Mouse (Mus musculus) fat pad, adult 2 months (tissue): Measurements from ENCODE around the gene Prokr1.
"Not testable (repeated sequence)": the region's sequence is repeated elsewhere in the genome, so short reads cannot be mapped to it uniquely, and the experiment has no call there.

Experiments
- DNase-seq: peaks from one replicate; pipeline ENCODE4 v3.0.0-alpha.2; 2011; ENCODE audit warnings: low read depth, low spot score; ENCODE audit errors: extremely low read depth

The Prokr1 gene

DNA sequence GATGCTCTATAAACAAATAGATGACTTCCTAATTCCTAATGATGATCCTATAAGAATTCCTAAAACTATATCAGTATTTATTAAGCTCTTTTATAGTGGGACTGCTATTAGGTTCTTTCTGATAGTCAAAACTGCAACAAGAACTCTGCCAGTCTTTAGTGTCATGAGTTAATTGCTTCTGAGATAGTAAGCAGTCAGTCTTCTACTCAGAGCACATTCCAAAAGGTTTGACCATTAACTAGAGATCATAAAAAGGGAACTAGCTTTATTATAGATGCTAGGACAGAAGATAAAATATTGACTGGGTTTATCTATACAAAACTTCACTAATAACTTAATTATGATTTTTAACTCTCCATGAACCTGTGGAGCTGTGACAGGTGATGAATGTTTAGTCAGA, 18.7 kb downstream of the Prokr1 start:
- DNase-seq, result not testable (repeated sequence)

DNA sequence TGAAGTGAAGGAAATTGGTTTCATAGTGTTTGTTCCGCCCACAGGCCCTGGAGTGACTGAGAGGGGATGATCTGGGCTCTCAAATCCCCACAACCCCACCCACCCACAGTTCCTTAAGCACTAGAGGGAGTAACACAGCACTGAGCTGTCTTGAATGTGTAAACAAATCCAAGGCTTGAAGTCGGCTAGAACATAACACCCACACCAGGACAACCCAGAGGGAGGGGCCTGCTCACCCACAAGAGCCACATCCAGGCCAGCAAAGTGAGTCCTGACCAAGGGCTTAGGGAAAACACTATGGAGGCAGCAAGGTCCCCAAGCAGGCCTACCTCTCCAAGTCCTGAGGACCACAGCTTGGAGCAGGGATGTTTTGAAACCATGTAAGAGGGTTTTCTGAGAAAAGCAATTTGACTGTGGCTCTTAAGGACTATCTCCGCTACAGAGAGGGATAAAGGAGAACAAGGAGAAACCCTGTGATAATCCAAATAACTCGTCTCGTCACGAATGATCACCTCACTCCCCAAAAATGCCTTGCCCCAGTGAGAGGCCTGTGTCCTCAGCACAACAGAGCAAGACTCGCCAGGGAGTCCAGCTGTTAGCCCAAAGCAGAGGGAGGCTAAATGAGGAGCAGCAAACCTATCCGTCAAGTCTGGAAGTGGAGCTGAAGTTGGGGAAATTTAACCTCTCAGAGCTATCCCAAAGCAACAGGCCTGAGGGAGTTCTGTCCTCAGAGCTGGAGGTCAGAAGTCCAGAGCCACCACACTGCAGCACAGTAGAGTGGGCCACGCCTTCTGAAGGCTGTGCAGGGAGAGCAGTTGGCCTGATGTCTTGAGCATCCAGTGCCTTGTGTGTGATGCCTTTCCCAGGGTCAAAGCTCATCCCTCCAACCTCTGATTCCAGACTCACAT, 22.6 kb downstream of the Prokr1 start:
- no peak for DNase-seq

DNA sequence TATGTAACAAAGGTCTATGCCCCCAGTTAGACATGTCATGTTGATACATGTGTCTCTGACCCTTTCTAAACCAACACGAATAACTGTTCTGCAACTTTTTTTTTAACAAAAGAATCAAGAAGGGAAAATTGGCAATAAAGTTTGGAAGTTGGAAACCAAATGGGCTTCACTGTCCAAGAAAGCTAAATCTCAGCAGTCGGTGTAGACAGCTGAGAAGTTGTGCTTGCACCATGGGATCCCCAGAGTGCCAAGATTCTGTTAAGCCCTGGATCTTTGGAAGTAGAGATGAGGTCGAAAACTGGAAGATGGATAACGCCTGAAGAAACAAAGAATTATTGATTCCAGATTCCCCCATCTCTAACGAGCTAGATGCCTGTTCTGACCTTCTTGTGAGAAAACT, 25.4 kb downstream of the Prokr1 start:
- no peak for DNase-seq

DNA sequence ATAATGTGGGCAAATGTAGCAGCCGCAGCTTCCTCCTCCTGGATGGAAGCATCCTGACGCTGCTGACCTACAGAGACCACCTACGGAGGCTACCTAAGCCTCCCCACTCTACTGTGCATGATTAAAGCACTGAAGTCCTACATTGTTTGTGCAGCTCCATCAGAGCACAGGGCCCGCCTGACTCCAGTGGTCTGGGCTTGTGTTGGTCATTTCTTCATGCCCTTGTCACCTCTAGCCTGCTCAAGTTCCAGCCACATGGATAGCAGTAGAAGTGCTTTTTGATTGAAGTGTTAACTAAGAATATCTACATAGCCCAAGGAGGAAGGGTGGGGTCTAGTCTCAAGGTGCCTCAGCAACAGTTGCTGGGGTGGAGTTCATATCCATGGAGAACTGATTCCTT, 26.2 kb downstream of the Prokr1 start:
- no peak for DNase-seq

DNA sequence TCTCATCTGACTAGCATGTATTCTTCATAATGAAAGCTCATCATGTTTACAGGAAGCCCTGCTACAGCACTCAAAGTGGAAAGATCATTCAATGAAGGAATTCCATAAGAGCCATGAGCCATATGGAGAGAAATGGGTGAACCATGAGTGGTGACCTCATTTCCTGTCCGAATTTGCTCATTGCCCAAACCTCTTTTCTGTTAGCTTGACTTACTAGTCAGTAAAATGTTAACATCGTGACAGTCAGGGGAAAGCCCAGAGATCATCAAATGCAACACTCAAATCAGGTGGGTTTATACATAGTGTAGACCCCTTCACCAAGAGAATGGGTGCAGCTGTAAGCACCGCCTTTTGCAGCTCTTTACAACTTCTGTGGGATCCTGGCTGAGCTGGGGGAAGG, 36.8 kb downstream of the Prokr1 start:
- no peak for DNase-seq

DNA sequence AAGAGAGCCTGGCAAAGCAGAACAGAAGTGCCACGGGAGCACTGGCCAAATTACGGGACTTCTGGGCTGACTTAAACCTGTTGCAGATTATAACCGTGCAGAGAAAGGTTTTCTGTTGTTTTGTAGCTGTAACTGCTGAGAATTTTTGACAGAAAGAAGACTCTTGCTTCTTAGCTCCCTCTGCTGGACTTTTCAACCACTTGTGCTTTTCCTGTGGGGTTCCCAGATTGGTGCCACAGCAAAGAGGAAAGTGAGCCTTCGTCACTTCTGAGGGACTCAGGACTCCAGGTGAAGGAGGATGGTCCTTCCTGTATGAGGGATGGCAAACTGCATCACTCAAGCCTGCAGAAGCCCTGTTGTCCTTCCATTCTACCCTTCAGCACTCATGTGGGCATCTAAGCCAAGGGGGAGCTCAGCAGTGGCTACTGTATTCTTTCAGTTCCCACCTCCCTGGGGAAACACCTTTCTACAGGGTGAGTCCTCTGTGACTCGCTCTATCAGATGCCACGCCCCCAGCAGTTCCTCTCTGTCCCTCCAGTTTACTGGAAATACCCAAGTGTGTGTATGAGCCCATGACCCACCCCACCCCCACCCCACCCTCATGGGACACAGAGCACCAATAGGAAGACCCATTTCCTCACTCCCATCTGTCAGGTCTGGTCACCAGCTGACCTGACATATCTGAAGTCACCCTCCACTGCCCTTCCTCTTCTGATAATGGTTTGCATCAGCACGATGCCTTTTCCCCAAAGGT, 38.3 kb downstream of the Prokr1 start:
- DNase-seq, result no peak

DNA sequence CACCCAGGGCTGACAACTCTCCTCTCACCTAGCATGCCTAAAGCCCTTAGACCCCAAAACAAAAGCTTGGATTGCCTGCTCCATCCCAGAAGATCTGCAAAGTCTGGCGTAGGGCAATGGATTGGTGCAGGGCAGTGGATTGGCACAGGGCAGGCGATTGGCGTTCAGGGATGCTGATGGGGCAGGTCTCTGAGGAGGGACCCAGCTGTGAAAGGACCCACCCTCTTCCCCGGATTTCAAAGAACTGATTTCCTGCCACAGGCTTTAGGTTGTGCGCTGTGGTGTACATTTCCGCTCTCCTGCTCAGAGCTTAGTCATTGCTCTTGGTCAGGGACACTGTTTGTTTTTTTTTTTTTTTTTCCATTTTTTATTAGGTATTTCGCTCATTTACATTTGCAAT, 42.7 kb downstream of the Prokr1 start:
- no peak for DNase-seq

DNA sequence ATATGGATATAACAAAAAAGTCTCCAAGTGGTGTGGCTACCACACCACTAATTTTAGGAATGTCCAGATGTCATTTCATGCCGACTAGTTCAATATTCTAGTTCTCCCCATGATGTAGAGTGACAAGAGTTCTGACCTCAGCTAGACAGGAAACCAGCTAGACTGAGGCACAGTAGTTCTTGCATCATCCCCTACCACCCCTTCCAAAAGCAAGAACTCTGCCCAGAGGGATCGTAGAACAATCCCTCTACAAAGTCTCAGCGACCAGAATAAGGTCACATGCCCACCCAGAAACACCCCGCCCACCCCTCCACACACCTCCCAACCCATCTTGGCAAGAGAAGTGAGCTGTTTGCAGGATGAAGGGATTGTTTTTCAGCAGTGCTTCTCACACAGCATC, 43.1 kb downstream of the Prokr1 start:
- DNase-seq, result no peak

DNA sequence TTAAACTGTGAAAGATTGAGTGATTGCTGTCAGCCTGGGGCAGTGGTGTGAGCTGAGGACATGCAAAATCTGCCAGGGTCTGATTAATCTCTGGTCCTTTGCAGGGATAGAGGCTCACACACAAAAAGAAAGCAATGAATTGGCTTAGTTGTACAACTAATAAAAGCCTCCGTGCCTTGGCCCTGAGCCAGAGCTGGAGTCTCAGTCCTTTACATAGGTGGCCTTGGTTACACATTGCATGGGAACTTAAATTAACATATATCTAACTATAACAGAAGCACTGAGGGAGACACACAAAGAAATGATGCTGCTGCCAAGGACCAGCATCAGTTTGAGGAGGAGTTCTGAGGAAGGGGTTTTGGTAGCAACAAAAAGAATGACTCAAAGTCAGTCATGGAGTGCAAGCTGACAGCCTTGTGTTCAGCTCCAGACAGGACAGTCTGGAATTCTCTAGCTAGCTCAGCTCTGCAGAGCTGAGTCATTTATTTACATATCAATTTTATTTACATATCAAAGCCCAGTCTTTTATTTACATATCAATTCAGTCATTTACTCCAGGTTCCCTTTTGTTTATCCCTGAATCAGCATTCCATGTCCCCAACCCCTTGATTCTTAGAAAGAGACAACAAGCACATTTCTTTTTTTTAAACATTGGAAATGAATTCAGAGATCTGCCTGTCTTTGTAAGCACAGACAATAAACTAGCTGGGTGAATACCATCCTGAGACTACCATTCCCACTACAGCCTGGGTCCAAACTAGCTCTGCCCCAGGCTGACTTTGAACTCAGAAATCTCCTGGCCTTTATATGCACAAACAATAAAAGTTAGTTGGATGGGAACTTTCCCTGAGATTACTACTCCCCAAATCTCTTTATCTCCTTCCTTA, 45.0 kb downstream of the Prokr1 start:
- DNase-seq, result no peak

DNA sequence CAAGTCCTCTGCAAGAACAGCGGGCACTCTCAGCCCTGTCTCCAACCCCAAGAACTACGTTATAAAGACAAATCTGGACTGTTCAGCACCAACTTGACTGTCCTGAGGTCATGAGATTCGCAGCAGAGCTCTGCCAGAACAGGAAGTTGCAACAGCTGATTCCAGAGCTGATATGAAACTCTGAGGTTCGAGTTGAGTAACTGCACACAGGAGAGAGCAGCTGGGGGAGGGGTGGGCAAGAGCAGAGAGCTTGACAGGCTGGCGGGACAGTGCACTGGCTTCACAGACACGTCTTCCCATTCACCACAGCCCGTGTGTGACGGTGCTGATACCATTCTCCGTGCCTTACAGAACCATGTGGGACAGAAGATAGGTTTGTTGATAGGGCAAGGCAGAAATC, 48.5 kb downstream of the Prokr1 start:
- DNase-seq, result peak; percentile 36

DNA sequence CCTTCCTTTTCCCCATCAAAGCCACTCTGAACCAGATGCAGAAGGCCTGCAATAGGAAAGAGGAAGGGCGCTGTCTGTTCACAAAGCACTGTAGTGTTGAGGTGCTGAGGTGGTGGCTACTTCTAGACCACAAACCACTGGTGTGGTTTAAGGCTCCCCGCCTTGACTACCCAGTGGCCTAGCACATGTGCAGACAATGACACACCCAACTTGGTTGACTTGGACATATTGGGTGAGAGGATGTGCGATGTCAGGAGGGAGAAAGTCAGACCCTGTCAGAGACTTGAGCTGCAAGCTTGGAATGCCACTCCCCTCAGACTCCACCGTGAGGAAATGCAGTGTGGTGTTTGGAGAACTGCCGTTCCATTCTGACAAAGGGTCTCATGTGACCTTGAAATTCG, 49.4 kb downstream of the Prokr1 start:
- no peak for DNase-seq

DNA sequence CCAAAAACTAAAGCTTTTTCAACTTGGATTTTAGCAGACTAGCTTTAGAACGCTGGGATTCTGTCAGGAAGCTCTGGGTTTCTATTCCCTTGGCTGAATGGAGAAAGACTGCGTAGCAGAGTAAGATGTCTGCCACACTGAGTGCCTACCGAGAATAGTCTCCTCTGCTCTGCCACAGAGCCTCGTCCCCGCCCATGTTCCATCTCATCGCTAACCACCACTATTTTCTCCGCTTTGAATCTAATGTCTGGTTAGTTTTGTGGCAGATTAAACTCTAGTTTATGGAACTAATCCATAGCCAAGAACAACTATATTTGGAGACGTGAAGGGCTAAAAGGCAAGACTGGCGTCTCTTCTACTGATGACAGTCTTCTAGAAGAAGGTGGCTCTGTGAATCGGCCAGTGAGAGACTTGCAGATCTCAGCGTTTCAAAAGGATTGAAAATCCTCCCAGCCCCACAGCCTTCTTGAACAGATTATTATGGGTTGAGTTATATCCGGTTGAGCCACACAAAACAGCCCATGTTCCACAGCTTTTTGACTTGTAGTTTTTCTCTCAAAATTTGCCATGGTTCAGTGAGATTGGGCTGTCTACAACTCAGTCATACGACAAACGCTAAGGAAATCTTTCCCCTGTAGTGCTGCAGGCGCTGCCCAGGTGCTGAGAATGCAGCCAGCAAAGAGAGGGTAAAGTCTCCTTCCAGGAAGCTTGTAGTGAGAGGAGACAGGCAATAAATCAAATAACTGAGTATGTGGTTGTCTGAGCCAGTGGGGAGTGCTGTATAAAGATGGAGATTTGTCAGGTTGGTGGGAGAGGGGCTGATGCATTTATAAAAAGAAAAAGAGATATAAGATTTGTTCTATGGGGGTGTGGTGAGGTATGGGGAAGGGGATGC, 51.9 kb downstream of the Prokr1 start:
- DNase-seq, result no peak

DNA sequence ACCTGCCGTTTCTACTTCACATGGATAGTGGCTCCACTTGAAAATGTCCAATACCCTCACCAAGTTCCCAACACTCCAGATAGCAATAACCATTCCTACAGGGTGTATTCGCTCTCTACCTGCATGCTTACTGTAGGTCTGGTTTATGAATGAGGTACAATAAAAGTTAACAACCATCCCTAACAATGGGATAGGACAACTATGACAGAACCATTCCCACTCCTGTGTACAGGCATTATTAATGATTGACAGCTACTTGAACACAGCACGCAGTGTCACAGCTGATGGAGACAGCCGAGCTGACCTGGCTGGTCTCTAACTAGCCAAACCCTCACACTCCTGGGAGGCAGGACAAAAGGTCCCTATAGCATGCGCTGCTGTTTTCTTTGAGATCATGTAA, 52.9 kb downstream of the Prokr1 start:
- DNase-seq, result no peak

DNA sequence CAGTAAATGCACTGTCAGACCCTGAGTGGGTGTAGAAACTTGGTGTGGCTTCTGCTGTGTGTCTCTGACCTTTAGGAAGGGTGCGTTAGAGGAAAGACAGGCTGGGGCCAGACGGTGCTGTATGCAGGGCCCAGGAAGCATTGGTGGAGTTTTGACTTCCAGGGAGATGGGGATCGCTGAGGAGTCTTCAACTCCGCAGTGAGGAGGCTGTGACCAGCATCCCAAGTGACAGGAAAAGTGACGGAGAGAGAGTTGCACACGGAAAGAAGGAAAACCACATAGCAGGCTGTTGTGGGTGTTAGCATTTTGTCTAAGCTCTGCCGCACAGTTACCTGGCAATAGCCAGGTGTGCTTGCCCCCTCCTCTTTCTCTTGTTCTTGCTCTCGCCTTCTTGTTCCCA, 54.3 kb downstream of the Prokr1 start:
- DNase-seq, result no peak

DNA sequence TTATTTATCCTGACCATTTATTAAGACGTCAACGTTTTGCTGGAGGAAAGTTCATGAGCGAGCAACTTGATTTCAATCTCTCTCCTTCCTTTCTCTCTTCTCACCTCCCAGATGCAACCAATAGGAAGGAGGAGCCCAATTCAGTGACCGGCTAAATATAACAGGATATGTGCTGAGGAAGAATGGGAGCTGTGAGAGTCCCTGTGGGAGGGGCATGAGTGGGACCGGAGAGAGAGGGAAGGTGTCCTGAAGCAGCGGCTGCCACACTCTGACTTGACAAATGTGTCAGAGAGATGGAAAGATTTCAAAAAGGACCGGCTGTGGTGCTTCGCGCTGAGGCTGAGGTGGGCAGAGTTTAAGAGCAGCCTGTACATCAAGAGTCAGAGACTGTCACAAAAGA, 54.9 kb downstream of the Prokr1 start:
- no peak for DNase-seq

DNA sequence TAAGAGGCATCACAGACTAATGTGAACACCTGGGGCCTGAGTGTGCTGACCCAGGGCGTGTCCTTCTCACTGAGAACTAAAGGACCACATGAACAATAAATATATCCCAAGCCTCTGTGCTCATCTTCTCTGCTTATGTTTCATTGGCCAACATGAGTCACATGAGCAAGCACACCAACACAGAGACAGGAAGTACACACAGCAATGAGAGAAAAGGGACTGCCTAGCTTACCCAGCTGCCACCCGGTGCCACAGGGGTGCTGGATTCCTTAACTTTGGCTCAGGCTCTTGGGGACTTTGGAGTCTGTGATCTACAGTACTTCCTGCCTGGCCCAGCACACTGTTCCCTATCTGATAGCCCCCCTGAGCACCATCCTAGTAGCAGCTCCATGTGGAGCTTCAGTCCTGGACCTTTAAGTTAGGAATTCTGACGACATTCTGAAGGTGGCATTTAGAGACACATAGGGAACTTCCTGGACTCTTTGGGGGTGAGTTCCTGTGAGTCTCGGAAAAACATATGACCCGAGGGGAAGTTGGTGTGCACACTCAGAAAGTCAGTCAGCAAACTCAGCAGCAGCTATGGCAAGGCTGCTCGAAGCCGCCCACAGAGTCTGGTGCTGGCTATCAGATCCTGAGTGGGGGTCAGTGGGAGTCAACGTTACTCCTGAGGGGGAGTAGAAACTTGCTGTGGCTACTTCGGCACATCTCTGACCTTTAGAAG, 55.5 kb downstream of the Prokr1 start:
- DNase-seq, result no peak

DNA sequence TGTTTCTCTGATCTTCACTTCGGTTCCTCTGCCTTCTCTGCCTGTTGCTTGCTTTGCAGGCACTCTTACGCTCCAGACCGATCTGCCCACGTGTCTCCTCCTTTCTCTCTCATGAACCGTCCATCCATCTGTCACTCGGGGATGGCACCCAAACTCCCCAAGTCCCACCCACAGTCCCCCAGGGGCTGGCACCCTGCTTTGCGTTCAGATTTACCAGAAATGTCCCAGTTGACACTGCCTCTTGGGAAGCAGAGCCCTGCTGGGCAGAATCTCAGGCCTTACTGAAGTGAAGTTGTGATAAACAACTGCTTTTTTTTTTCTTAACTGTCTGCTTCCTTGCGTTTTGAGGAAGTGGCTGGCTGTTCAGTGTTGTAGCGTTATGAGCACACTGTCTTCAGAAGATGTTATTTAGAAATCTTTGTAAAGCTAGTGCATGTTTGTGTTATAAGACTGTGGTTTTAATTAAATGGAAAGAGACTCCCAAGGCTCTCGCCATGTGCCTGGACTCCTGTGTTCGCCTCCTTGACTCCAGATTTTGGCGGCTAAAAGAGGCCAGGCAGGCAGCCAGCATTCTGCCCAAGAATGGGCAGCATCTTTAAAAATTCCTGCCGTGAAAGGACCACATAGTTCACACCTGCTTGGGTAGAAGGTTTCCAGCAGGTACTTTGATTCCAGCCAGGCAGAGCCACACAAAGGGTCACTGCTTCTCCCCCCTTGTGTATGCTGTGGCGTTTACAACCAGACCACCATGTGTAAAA, 57.4 kb downstream of the Prokr1 start, which contains the start of gene Arhgap25:
Arhgap25 (minus strand) TSS at position 307 of the 758 bp plus-strand sequence.
- no peak for DNase-seq

DNA sequence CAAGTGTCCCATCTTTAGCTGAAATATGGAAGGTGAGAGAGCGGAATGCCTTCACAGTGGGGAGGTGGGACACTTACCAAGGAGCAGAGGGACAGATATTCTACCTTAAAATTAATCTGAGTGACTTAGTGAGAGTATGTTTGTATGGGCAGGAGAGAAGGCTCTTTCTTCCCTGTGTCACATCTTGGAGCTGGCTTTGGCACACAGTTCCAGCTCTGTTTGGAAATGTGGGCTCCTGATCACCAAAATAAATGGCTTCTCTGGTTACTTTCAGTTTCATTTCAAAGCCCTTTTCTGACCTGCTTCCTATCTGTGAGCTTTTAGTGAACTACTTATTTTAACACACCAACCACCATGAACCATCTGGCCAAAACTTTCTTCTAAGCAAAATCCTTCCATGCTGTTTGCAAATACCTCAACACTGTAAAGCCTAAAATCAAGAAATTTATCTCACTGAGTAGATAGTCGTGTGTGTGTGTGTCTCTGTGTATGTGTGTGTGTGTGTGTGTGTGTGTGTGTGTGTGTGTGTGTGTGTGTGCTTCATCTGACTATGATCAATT, 59.0 kb downstream of the Prokr1 start:
- no peak for DNase-seq

DNA sequence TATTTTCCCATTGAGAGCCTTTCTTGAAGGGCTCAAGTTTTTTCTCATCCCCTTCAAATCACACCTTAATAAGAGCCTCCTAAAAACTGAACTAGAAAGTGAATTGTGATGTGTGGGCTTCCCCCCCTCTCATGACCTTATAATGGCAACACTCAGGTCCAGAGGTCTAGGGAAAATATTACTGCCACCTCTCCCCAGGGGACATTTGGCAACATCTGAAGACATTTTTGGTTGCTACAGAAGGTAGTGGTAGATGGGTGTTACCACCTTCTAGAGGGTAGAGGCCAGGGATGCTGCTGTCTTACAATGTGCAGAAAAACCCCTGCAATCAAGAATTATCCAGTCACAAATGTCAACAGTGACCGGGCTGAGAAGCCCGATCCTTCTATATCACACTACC, 60.2 kb downstream of the Prokr1 start:
- no peak for DNase-seq
